Mouse (Mus musculus) hindbrain, embryonic 15.5 days (tissue): Measurements from ENCODE around the gene Lmod2. TPM values are rescaled to one million over a fixed set of nuclear protein-coding genes. Genes with fewer than 3 reads are reported as not detected.

Source experiments
- ATAC-seq: fragments of 200-750 bp; cut with Nextera tagmentation; 2 replicates; pipeline ENCODE4 v1.8.0; 2017; ENCODE audit warnings: low read depth, moderate number of reproducible peaks, moderate TSS enrichment; ENCODE audit not compliant: low FRiP score
- H3K27ac ChIP-seq: fragments of 300-500 bp; sonication (generic); replicated peaks from 2 replicates; pipeline ENCODE4 v1.5.1; 2015; ENCODE audit warnings: mild to moderate bottlenecking, inconsistent platforms
- H3K27me3 ChIP-seq: fragments of 300-500 bp; sonication (generic); 2 replicates; pipeline ENCODE4 v1.6.1; 2015; ENCODE audit warnings: control low read depth, inconsistent platforms
- H3K36me3 ChIP-seq: fragments of 300-500 bp; sonication (generic); 2 replicates; pipeline ENCODE4 v1.6.1; 2015; ENCODE audit warnings: control low read depth, inconsistent platforms
- H3K4me1 ChIP-seq: fragments of 300-500 bp; sonication (generic); replicated peaks from 2 replicates; pipeline ENCODE4 v1.6.1; 2015; ENCODE audit warnings: control low read depth, inconsistent platforms
- H3K4me2 ChIP-seq: fragments of 300-500 bp; sonication (generic); 2 replicates; pipeline ENCODE4 v1.6.1; 2015; ENCODE audit warnings: moderate library complexity, mild to moderate bottlenecking, inconsistent platforms
- H3K4me3 ChIP-seq: fragments of 300-500 bp; sonication (generic); 2 replicates; pipeline ENCODE4 v1.5.1; 2015; ENCODE audit warnings: mild to moderate bottlenecking, inconsistent platforms
- H3K9ac ChIP-seq: fragments of 300-500 bp; sonication (generic); 2 replicates; pipeline ENCODE4 v1.6.1; 2015; ENCODE audit warnings: inconsistent platforms
- H3K9me3 ChIP-seq: fragments of 300-500 bp; sonication (generic); 2 replicates; pipeline ENCODE4 v1.6.1; 2016; ENCODE audit warnings: control low read depth, inconsistent platforms
- WGBS: fragments of 180-500 bp; shearing (Covaris S2); methylation state at CpG from one replicate; pipeline ENCODE4 v1.1.7; 2015; 5-methylcytosine and 5-hydroxymethylcytosine counted together
- polyA plus RNA-seq: library from polyadenylated mRNA; unstranded; fragments of >200 nt; fragmentation: Nextera tagmentation; extraction: Ambion mirVana; gene quantifications from 2 replicates; pipeline ENCODE4 v1.2.1, GENCODE M21; 2015

The Lmod2 gene
- polyA plus RNA-seq, 1 experiment from 2014 or later = not detected

GRCm38 (mm10) chr6:24604289-24604688 is 6.7 kb downstream of the Lmod2 start:
- no peak overlapping the region for H3K4me2 ChIP-seq
- H3K27ac ChIP-seq = no peak overlapping the region
- no peaks in the 10 kb centered on the region for H3K4me1 ChIP-seq
- no peaks in the 10 kb centered on the region for H3K9me3 ChIP-seq
- H3K9ac ChIP-seq = no peak overlapping the region
- whole genome bisulfite sequencing = 98% methylated on average over 7 of the region's 7 CpGs
- H3K27me3 ChIP-seq = no peaks in the 10 kb centered on the region
- H3K4me3 ChIP-seq = no peak overlapping the region
- no peaks in the 10 kb centered on the region for H3K36me3 ChIP-seq
- ATAC-seq = no peak

GRCm38 (mm10) chr6:24605631-24606030 is 8.1 kb downstream of the Lmod2 start:
- no peak overlapping the region for H3K9ac ChIP-seq
- H3K9me3 ChIP-seq = no peaks in the 10 kb centered on the region
- no peak overlapping the region for H3K4me2 ChIP-seq
- no peak for ATAC-seq
- H3K27me3 ChIP-seq = no peaks in the 10 kb centered on the region
- H3K4me3 ChIP-seq = no peak overlapping the region
- no peaks in the 10 kb centered on the region for H3K36me3 ChIP-seq
- no peak overlapping the region for H3K27ac ChIP-seq
- no peaks in the 10 kb centered on the region for H3K4me1 ChIP-seq
- 94% methylated on average over 8 of the region's 8 CpGs for WGBS

DNA sequence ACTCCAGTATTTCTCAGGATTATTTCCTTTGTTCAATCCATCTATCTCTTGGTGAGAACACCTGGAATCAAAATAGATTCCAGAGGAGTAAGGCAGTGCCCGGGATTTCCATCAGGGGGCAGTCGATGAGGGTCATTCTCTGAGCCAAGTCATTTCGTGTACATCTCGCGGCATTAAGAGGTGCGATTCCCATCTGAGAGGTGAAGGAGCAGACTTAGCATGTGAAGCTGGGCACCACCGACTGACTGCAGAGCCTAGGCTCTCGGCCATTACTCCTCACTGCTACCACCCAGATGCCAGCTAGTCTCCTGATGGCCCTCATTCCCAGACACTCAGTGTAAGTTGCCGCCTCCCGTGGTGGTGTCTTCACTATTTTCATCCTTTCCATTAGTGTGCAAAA is 8.9 kb downstream of the Lmod2 start:
- Histone ChIP-seq H3K36me3 (no peaks in the 10 kb centered on the region), H3K4me1 (no peaks in the 10 kb centered on the region)
- WGBS = 81% methylated on average over 10 of the region's 10 CpGs

DNA sequence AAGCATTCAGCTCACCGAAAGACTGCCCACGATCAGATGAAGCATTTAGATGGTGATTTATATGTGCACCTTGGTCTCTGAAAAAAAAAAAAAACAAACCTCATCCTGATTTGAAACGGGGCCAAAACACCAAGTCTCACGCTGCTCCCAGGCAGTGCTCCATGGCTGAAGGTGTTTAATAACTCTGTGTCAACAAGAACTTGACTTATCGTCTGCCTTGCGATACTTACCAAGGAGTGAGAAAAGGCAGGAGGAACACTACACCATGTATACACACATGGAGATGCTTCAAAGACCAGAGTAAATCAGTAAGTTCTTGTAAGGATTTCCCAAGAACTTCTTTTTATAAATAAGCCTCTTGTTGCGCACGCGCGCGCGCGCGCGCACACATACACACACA is 10.0 kb downstream of the Lmod2 start:
- no peak overlapping the region for H3K4me3 ChIP-seq
- 91% methylated on average over 15 of the region's 15 CpGs for WGBS
- no peak overlapping the region for H3K27ac ChIP-seq
- ATAC-seq = no peak
- H3K4me2 ChIP-seq = no peak overlapping the region
- H3K27me3 ChIP-seq = no peaks in the 10 kb centered on the region
- no peaks in the 10 kb centered on the region for H3K4me1 ChIP-seq
- H3K36me3 ChIP-seq = no peaks in the 10 kb centered on the region
- H3K9me3 ChIP-seq = no peaks in the 10 kb centered on the region
- no peak overlapping the region for H3K9ac ChIP-seq

More for the DNA sequence above, 8.9 kb downstream of the Lmod2 start:
- H3K9ac ChIP-seq = no peak overlapping the region
- no peak overlapping the region for H3K4me2 ChIP-seq
- H3K27me3 ChIP-seq = no peaks in the 10 kb centered on the region
- no peak for ATAC-seq
- no peak overlapping the region for H3K27ac ChIP-seq
- no peak overlapping the region for H3K4me3 ChIP-seq
- no peaks in the 10 kb centered on the region for H3K9me3 ChIP-seq

DNA sequence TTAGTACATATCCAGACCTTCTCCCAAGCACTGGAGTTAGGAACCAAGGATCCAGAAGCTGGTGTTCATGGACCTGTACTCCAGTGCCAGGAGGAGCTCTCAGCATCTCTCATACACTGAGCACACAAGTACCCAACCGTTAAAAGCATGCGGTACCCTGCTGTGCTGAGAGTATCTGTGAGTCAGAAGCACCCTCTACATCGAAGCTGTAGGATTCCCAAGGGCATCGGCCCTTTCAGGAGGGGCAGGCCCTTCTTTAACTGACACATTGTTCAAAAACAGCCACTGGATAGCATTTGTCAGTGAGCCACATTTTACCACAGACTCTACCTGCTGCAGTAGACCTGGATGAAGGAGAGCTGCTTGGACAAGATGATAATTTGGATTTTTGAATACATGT is 10.6 kb downstream of the Lmod2 start:
- Histone ChIP-seq H3K4me3 (no peak overlapping the region), H3K36me3 (no peaks in the 10 kb centered on the region), H3K9me3 (no peaks in the 10 kb centered on the region), H3K27ac (no peak overlapping the region), H3K9ac (no peak overlapping the region), H3K4me1 (no peaks in the 10 kb centered on the region), H3K27me3 (no peaks in the 10 kb centered on the region), H3K4me2 (no peak overlapping the region)
- ATAC-seq = no peak
- WGBS = 79% methylated on average over 4 of the region's 4 CpGs

GRCm38 (mm10) chr6:24608682-24609081 is 11.1 kb downstream of the Lmod2 start:
- Histone ChIP-seq H3K4me3 (no peak overlapping the region), H3K9ac (no peak overlapping the region), H3K27me3 (no peaks in the 10 kb centered on the region), H3K36me3 (no peaks in the 10 kb centered on the region), H3K4me2 (no peak overlapping the region), H3K27ac (no peak overlapping the region), H3K9me3 (no peaks in the 10 kb centered on the region), H3K4me1 (no peaks in the 10 kb centered on the region)
- 97% methylated on average over 3 of the region's 3 CpGs for WGBS
- no peak for ATAC-seq

- Histone ChIP-seq H3K4me2 (no peak overlapping the region), H3K27ac (no peak overlapping the region), H3K36me3 (peaks cover 3% of the 10 kb centered on the region), H3K27me3 (no peaks in the 10 kb centered on the region), H3K9ac (no peak overlapping the region), H3K4me3 (no peak overlapping the region), H3K4me1 (no peaks in the 10 kb centered on the region), H3K9me3 (no peaks in the 10 kb centered on the region)
- ATAC-seq = no peak
- 78% methylated on average over 4 of the region's 4 CpGs for WGBS
Observed at GRCm38 (mm10) chr6:24609531-24609930, 12.0 kb downstream of the Lmod2 start.

DNA sequence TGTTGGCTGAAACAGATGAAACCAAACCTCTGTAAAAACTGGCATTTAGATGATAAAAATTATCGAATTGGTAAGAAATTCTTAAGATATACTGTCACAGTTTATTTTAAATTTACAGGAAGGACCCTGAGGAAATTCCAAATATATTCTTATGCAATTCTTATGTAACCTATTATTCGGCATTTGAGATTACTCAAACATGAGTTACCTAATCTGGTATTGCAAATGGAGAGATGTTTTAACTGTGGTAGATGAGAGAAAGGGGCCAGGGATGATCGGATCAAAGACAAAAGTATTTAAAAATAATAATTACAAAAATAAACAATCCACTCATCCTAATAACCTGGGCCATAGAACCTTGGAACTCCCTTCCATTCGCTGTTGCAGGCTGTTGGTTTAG is 12.8 kb downstream of the Lmod2 start:
- no peak overlapping the region for H3K4me3 ChIP-seq
- ATAC-seq = no peak
- H3K36me3 ChIP-seq = peaks cover 10% of the 10 kb centered on the region
- H3K4me1 ChIP-seq = no peaks in the 10 kb centered on the region
- H3K4me2 ChIP-seq = no peak overlapping the region
- no peaks in the 10 kb centered on the region for H3K27me3 ChIP-seq
- WGBS = 95% methylated on average over 4 of the region's 4 CpGs
- no peak overlapping the region for H3K27ac ChIP-seq
- no peak overlapping the region for H3K9ac ChIP-seq
- H3K9me3 ChIP-seq = no peaks in the 10 kb centered on the region

GRCm38 (mm10) chr6:24612074-24612755 is 14.7 kb downstream of the Lmod2 start:
- Histone ChIP-seq H3K9me3 (no peaks in the 10 kb centered on the region), H3K36me3 (peaks cover 18% of the 10 kb centered on the region), H3K9ac (no peak overlapping the region), H3K27me3 (no peaks in the 10 kb centered on the region), H3K27ac (no peak overlapping the region), H3K4me3 (no peak overlapping the region), H3K4me2 (no peak overlapping the region), H3K4me1 (no peaks in the 10 kb centered on the region)
- ATAC-seq = no peak
- 96% methylated on average over 7 of the region's 7 CpGs for WGBS

DNA sequence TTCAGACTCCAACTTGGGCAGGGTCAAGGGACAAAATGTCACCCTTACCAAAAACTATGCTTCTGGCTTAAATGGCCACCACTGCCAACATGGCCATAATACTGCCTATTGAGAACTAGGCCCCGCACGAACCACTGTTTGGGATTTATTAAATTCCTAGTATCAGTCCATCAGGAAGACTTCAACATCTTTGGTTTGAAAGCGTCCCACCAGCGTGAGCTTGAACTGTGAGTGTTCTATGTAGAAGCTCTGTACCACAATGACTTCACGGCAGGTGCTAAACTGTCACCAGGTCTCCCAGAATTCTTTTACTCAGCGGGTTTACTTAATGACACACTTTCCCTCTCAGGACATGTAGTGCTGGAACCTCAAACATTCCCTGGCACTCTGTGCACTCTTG is 15.8 kb downstream of the Lmod2 start:
- no peak for ATAC-seq
- no peak overlapping the region for H3K9ac ChIP-seq
- peaks cover 28% of the 10 kb centered on the region for H3K36me3 ChIP-seq
- H3K4me3 ChIP-seq = no peak overlapping the region
- H3K4me2 ChIP-seq = no peak overlapping the region
- no peaks in the 10 kb centered on the region for H3K27me3 ChIP-seq
- no peaks in the 10 kb centered on the region for H3K9me3 ChIP-seq
- H3K27ac ChIP-seq = no peak overlapping the region
- 96% methylated on average over 6 of the region's 6 CpGs for WGBS
- no peaks in the 10 kb centered on the region for H3K4me1 ChIP-seq

DNA sequence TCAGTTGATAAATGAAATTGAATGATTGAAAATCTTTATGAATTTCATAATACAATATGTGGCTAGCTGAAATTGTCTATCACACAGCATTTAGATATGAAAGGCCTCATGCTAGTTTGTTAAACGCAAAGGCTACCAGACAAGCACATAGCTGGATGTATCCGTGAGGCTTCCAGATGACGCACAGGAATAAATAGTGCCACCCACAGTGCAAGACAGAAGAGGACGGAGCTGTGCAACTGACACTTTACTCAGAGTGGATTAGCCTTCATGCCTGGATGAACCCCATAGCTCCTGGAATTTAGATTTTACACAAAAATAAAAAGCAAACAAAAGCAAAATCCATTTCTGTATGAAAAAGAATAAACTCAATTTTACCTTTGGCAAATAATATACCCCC is 16.4 kb downstream of the Lmod2 start:
- Histone ChIP-seq H3K36me3 (peaks cover 28% of the 10 kb centered on the region), H3K27me3 (no peaks in the 10 kb centered on the region), H3K9ac (no peak overlapping the region), H3K4me1 (no peaks in the 10 kb centered on the region), H3K9me3 (no peaks in the 10 kb centered on the region), H3K4me2 (no peak overlapping the region), H3K4me3 (no peak overlapping the region), H3K27ac (no peak overlapping the region)
- 65% methylated on average over 4 of the region's 4 CpGs for WGBS
- ATAC-seq = no peak

- H3K27ac ChIP-seq = no peak overlapping the region
- no peaks in the 10 kb centered on the region for H3K9me3 ChIP-seq
- H3K36me3 ChIP-seq = peaks cover 28% of the 10 kb centered on the region
- no peak overlapping the region for H3K4me3 ChIP-seq
- 58% methylated on average over 4 of the region's 4 CpGs for WGBS
- H3K27me3 ChIP-seq = no peaks in the 10 kb centered on the region
- H3K4me2 ChIP-seq = no peak overlapping the region
- no peaks in the 10 kb centered on the region for H3K4me1 ChIP-seq
- H3K9ac ChIP-seq = no peak overlapping the region
- peak; percentile 42; the same call in 1 of the 2 replicates for ATAC-seq
Observed at GRCm38 (mm10) chr6:24616746-24617145, 19.2 kb downstream of the Lmod2 start.
